Mouse (Mus musculus) forebrain, embryonic 14.5 days (tissue): ENCODE data around the gene Rin2. TPM values are rescaled to one million over a fixed set of nuclear protein-coding genes. Genes with fewer than 3 reads are reported as not detected.
A peak's percentile ranks its signal among the peaks of the same experiment; 100 is the strongest.

Experiments used
- ATAC-seq: fragments of 200-750 bp; cut with Nextera tagmentation; 2 replicates; pipeline ENCODE4 v1.8.0; 2017; ENCODE audit warnings: mild to moderate bottlenecking, moderate library complexity
- DNase-seq: peaks from one replicate; pipeline ENCODE4 v3.0.0-alpha.2; 2015; ENCODE audit warnings: low spot score
- H3K27ac ChIP-seq: fragments of 300-500 bp; sonication (generic); 2 replicates; pipeline ENCODE4 v1.5.1; 2014; ENCODE audit warnings: low read depth, mild to moderate bottlenecking, control low read depth, low read length, moderate library complexity
- H3K27me3 ChIP-seq: fragments of 300-500 bp; sonication (generic); replicated peaks from 2 replicates; pipeline ENCODE4 v1.6.1; 2014; ENCODE audit warnings: low read length, control low read depth, mixed read lengths; ENCODE audit not compliant: control insufficient read depth, insufficient read depth
- H3K36me3 ChIP-seq: fragments of 300-500 bp; sonication (generic); 2 replicates; pipeline ENCODE4 v1.6.1; 2014; ENCODE audit warnings: low read length, control low read depth; ENCODE audit not compliant: control insufficient read depth, insufficient read depth
- H3K4me1 ChIP-seq: fragments of 300-500 bp; sonication (generic); 2 replicates; pipeline ENCODE4 v1.6.1; 2014; ENCODE audit warnings: antibody characterized with exemption, low read length, control low read depth; ENCODE audit not compliant: control insufficient read depth, insufficient read depth
- H3K4me2 ChIP-seq: fragments of 300-500 bp; sonication (generic); 2 replicates; pipeline ENCODE4 v1.6.1; 2014; ENCODE audit warnings: mild to moderate bottlenecking, control low read depth, low read length
- H3K4me3 ChIP-seq: fragments of 300-500 bp; sonication (generic); 2 replicates; pipeline ENCODE4 v1.5.1; 2014; ENCODE audit warnings: low read depth, low read length, control low read depth
- H3K9ac ChIP-seq: fragments of 300-500 bp; sonication (generic); 2 replicates; pipeline ENCODE4 v1.6.1; 2014; ENCODE audit warnings: mild to moderate bottlenecking, low read length, control low read depth, moderate library complexity
- H3K9me3 ChIP-seq: fragments of 300-500 bp; sonication (generic); replicated peaks from 2 replicates; pipeline ENCODE4 v1.6.1; 2016; ENCODE audit warnings: low read length, control low read depth, mixed read lengths; ENCODE audit not compliant: control insufficient read depth
- WGBS: fragments of 180-500 bp; shearing (Covaris S2); extraction: QIAGEN DNeasy Blood & Tissue Kit; methylation state at CpG from one replicate; pipeline ENCODE4 v1.1.7; 2014; 5-methylcytosine and 5-hydroxymethylcytosine counted together
- polyA plus RNA-seq: library from polyadenylated mRNA; unstranded; fragments of >200 nt; fragmentation: Nextera tagmentation; extraction: Ambion mirVana; gene quantifications from 2 replicates; pipeline ENCODE4 v1.2.1, GENCODE M21; 2014

The Rin2 gene
- polyA plus RNA-seq, 1 experiment from 2014 or later = 9.0 TPM

- no peaks in the 10 kb centered on the region for H3K36me3 ChIP-seq
- peak overlapping the region; percentile 38 for H3K4me2 ChIP-seq
- DNase-seq (peak; percentile 87), ATAC-seq (peak; percentile 95)
- no peaks in the 10 kb centered on the region for H3K27me3 ChIP-seq
- H3K9ac ChIP-seq = peak overlapping the region; percentile 47
- H3K27ac ChIP-seq = peak overlapping the region; percentile 67
- H3K4me1 ChIP-seq = peaks cover 10% of the 10 kb centered on the region; the same call in 1 of the 2 replicates
- H3K9me3 ChIP-seq = no peaks in the 10 kb centered on the region
- peak overlapping the region; percentile 5; the same call in 1 of the 2 replicates for H3K4me3 ChIP-seq
- WGBS = 38% methylated on average over 17 of the region's 17 CpGs
Observed at GRCm38 (mm10) chr2:145831949-145832835, 157.2 kb downstream of the Rin2 start.

GRCm38 (mm10) chr2:145832836-145833221 is 157.8 kb downstream of the Rin2 start:
- H3K4me1 ChIP-seq = peaks cover 10% of the 10 kb centered on the region; the same call in 1 of the 2 replicates
- H3K27ac ChIP-seq = peak overlapping the region; percentile 67
- no peaks in the 10 kb centered on the region for H3K36me3 ChIP-seq
- no peaks in the 10 kb centered on the region for H3K9me3 ChIP-seq
- H3K27me3 ChIP-seq = no peaks in the 10 kb centered on the region
- WGBS = 77% methylated on average over 5 of the region's 5 CpGs
- peak overlapping the region; percentile 47; the same call in 1 of the 2 replicates for H3K9ac ChIP-seq
- DNase-seq (no peak), ATAC-seq (peak; percentile 15; the same call in 1 of the 2 replicates)
- H3K4me3 ChIP-seq = no peak overlapping the region
- peak overlapping the region; percentile 38 for H3K4me2 ChIP-seq

- no peak overlapping the region for H3K4me2 ChIP-seq
- H3K27ac ChIP-seq = no peak overlapping the region
- no peaks in the 10 kb centered on the region for H3K36me3 ChIP-seq
- H3K4me1 ChIP-seq = peaks cover 10% of the 10 kb centered on the region; the same call in 1 of the 2 replicates
- no peak overlapping the region for H3K4me3 ChIP-seq
- H3K9ac ChIP-seq = no peak overlapping the region
- DNase-seq (no peak), ATAC-seq (no peak)
- 89% methylated on average over 3 of the region's 3 CpGs for WGBS
- H3K27me3 ChIP-seq = no peaks in the 10 kb centered on the region
- no peaks in the 10 kb centered on the region for H3K9me3 ChIP-seq
Observed at GRCm38 (mm10) chr2:145833341-145833740, 158.3 kb downstream of the Rin2 start.

GRCm38 (mm10) chr2:145835920-145836319 is 160.9 kb downstream of the Rin2 start:
- Histone ChIP-seq H3K9ac (no peak overlapping the region), H3K4me2 (no peak overlapping the region), H3K4me1 (peaks cover 10% of the 10 kb centered on the region; the same call in 1 of the 2 replicates), H3K4me3 (no peak overlapping the region), H3K27ac (no peak overlapping the region), H3K9me3 (no peaks in the 10 kb centered on the region), H3K27me3 (no peaks in the 10 kb centered on the region), H3K36me3 (no peaks in the 10 kb centered on the region)
- DNase-seq = no peak
- 76% methylated on average over 1 of the region's 1 CpGs for WGBS
- ATAC-seq = no peak

GRCm38 (mm10) chr2:145838675-145839074 is 163.7 kb downstream of the Rin2 start:
- ATAC-seq (no peak), DNase-seq (no peak)
- Histone ChIP-seq H3K9ac (no peak overlapping the region), H3K4me2 (no peak overlapping the region), H3K4me3 (no peak overlapping the region), H3K36me3 (no peaks in the 10 kb centered on the region), H3K4me1 (no peaks in the 10 kb centered on the region), H3K9me3 (no peaks in the 10 kb centered on the region), H3K27me3 (no peaks in the 10 kb centered on the region), H3K27ac (no peak overlapping the region)
- 95% methylated on average over 3 of the region's 3 CpGs for WGBS

- no peak overlapping the region for H3K4me3 ChIP-seq
- H3K27me3 ChIP-seq = no peaks in the 10 kb centered on the region
- WGBS = 79% methylated on average over 9 of the region's 9 CpGs
- no peak overlapping the region for H3K4me2 ChIP-seq
- H3K4me1 ChIP-seq = no peaks in the 10 kb centered on the region
- H3K9me3 ChIP-seq = no peaks in the 10 kb centered on the region
- no peak overlapping the region for H3K9ac ChIP-seq
- peak; percentile 42; the same call in 1 of the 2 replicates for ATAC-seq
- DNase-seq = peak; percentile 54
- no peaks in the 10 kb centered on the region for H3K36me3 ChIP-seq
- no peak overlapping the region for H3K27ac ChIP-seq
Observed at GRCm38 (mm10) chr2:145839565-145840315, 164.7 kb downstream of the Rin2 start.

- peak; percentile 32; the same call in 1 of the 2 replicates for ATAC-seq
- no peak for DNase-seq
- Histone ChIP-seq H3K4me2 (no peak overlapping the region), H3K9ac (no peak overlapping the region), H3K27me3 (no peaks in the 10 kb centered on the region), H3K9me3 (no peaks in the 10 kb centered on the region), H3K36me3 (no peaks in the 10 kb centered on the region), H3K4me3 (no peak overlapping the region), H3K27ac (no peak overlapping the region), H3K4me1 (no peaks in the 10 kb centered on the region)
- 80% methylated on average over 3 of the region's 3 CpGs for WGBS
Observed at GRCm38 (mm10) chr2:145840320-145840719, 165.3 kb downstream of the Rin2 start.

- 83% methylated on average over 12 of the region's 12 CpGs for WGBS
- Histone ChIP-seq H3K27me3 (no peaks in the 10 kb centered on the region), H3K9ac (no peak overlapping the region), H3K27ac (no peak overlapping the region), H3K4me3 (no peak overlapping the region), H3K4me2 (no peak overlapping the region), H3K9me3 (no peaks in the 10 kb centered on the region), H3K36me3 (no peaks in the 10 kb centered on the region), H3K4me1 (no peaks in the 10 kb centered on the region)
- ATAC-seq = no peak
- no peak for DNase-seq
Observed at GRCm38 (mm10) chr2:145840910-145841870, 166.2 kb downstream of the Rin2 start.
